Mouse (Mus musculus) ES-Bruce4 (cell line): Measurements from ENCODE around the gene Tatdn2.

ENCODE experiments used
- CTCF ChIP-seq: IDR thresholded peaks from one replicate; pipeline ENCODE4 v1.8.1; 2011; ENCODE audit warnings: low read depth, low read length
- POLR2A ChIP-seq: IDR thresholded peaks from one replicate; pipeline ENCODE4 v1.8.1; 2011; ENCODE audit warnings: low read length; ENCODE audit not compliant: insufficient read depth

GRCm38 (mm10) chr6:113690400-113691083 lies 6.3 kb upstream of the Tatdn2 start:
- no peak for TF ChIP-seq CTCF
- no peak for TF ChIP-seq POLR2A
